ENCODE assay signal across 20 mouse cellular contexts in the genomic region with DNA sequence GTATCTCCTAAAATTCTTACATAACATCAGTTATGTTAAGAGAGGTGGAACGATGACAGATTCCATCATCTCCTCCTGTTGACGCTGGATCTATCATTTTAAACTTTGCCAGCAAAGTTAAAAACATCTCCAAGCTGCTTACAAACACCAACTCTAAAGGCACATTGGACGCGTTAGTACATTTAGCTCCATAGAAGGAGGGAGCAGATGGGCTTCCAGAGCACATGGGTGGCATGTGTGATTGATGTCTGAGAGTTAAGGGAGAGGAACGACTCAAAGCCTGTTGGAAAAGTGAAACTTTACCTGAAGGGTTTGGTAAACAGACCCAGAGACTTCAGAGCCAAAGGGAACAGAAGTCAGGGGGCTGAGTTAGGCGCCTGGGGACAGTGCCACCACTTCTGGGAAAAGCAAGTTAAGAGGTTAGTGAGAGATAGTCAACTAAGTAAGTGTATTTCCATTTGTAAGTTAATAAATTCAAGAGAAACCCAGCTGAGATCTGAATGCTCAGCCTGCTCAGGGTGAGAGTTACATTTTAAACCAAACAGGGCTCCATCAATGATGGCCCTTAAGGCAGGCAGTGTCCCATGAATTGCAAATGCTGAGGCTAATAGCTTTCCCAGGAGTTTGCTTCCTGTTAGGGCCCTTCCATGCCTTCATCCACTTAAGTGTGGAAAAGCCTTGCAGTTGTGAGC.
DNase-seq lines count a peak whose midpoint lies in the region; ATAC-seq and TF ChIP-seq lines count a peak whose summit lies in the region.
"Had no signal": no experiment of that assay in that cellular context is flagged by ENCODE, and none has a peak within 500 bp of the region (broad histone marks: within the 10 kb centered on the region; RNA-seq: fewer than 3 reads in every experiment).

No protein-coding gene starts in this region.

- H3K9me3 ChIP-seq in midbrain, embryonic 15.5 days = no peaks in the 10 kb centered on the region
- H3K9me3 ChIP-seq: embryonic facial prominence, embryonic 13.5 days; heart, embryonic 13.5 days; hindbrain, embryonic 13.5 days; stomach, embryonic 15.5 days had no signal

- no peak overlapping the region for H3K4me2 ChIP-seq in midbrain, embryonic 15.5 days
- H3K4me2 ChIP-seq: embryonic facial prominence, embryonic 13.5 days; heart, embryonic 13.5 days; hindbrain, embryonic 13.5 days; liver, embryonic 11.5 days; stomach, embryonic 15.5 days had no signal

- H3K79me2 ChIP-seq in heart, adult 2 months (replicated peaks; ENCODE audit: control insufficient read depth, insufficient read depth, low read length) = no peaks in the 10 kb centered on the region

- no peak for TF ChIP-seq EP300 in heart, adult 2 months (IDR thresholded peaks at IDR 0.05; ENCODE audit: insufficient read depth, low read depth, low read length)

- H3K27ac ChIP-seq in heart, adult 2 months = no peak overlapping the region
- H3K27ac ChIP-seq in midbrain, embryonic 15.5 days = no peak overlapping the region
- H3K27ac ChIP-seq: embryonic facial prominence, embryonic 13.5 days; gastrocnemius, adult 2 months; heart, embryonic 13.5 days; hindbrain, embryonic 13.5 days; stomach, embryonic 15.5 days had no signal

- H3K4me1 ChIP-seq in heart, adult 2 months (ENCODE audit: control insufficient read depth, insufficient read depth, low read length) = no peaks in the 10 kb centered on the region
- no peaks in the 10 kb centered on the region for H3K4me1 ChIP-seq in midbrain, embryonic 15.5 days
- H3K4me1 ChIP-seq: heart, embryonic 13.5 days; stomach, embryonic 15.5 days had no signal

- no peaks in the 10 kb centered on the region for H3K27me3 ChIP-seq in heart, adult 2 months (ENCODE audit: control insufficient read depth, insufficient read depth, low read length)
- H3K27me3 ChIP-seq in midbrain, embryonic 15.5 days (replicated peaks) = no peaks in the 10 kb centered on the region
- H3K27me3 ChIP-seq: embryonic facial prominence, embryonic 13.5 days; heart, embryonic 13.5 days; stomach, embryonic 15.5 days had no signal

- no peak for ATAC-seq in midbrain, embryonic 15.5 days (replicated peaks)
- ATAC-seq: forebrain, embryonic 16.5 days had no signal

- no peak for TF ChIP-seq CTCF in heart, adult 2 months (IDR thresholded peaks at IDR 0.05)

- intact Hi-C loops in heart, adult 2 months (cut with DNase I) = no loop called here

- no peak overlapping the region for H3K4me3 ChIP-seq in heart, adult 2 months
- H3K4me3 ChIP-seq in midbrain, embryonic 15.5 days = no peak overlapping the region
- H3K4me3 ChIP-seq: embryonic facial prominence, embryonic 13.5 days; gastrocnemius, adult 2 months; heart, embryonic 13.5 days; hindbrain, embryonic 13.5 days; stomach, embryonic 15.5 days had no signal

- peak; percentile 40 for DNase-seq in heart, adult 11 months
- no peak for DNase-seq in heart, adult 2 months
- DNase-seq in kidney, adult 18-20 months = peak; percentile 68
- peak; percentile 13 for DNase-seq in kidney, postnatal 10 days
- peak; percentile 16 to 51 for DNase-seq in layer of hippocampus, postnatal 14 days (ENCODE audit: low spot score in 2 of 2)
- no peak for DNase-seq in cerebellum, adult 11-12 months
- no peak for DNase-seq in adrenal gland, postnatal 14 days
- DNase-seq: cerebellum, postnatal 10 days; gastrocnemius, adult 2 months; lung, adult 18-20 months; right cerebral cortex, postnatal 25 days; thymus, adult 2 months had no signal

- H3K36me3 ChIP-seq in heart, adult 2 months (ENCODE audit: control insufficient read depth, insufficient read depth, low read length) = no peaks in the 10 kb centered on the region
- H3K36me3 ChIP-seq in midbrain, embryonic 15.5 days (replicated peaks) = no peaks in the 10 kb centered on the region
- H3K36me3 ChIP-seq: embryonic facial prominence, embryonic 13.5 days; G1E; heart, embryonic 13.5 days; hindbrain, embryonic 13.5 days; stomach, embryonic 15.5 days had no signal

- no peak for TF ChIP-seq POLR2A in heart, adult 2 months (IDR thresholded peaks at IDR 0.05; ENCODE audit: insufficient read depth, low read depth, low read length)

- H3K9ac ChIP-seq in heart, adult 2 months (ENCODE audit: low read depth, low read length) = no peak overlapping the region
- H3K9ac ChIP-seq in midbrain, embryonic 15.5 days = no peak overlapping the region
- H3K9ac ChIP-seq: embryonic facial prominence, embryonic 13.5 days; heart, embryonic 13.5 days; hindbrain, embryonic 13.5 days; stomach, embryonic 15.5 days had no signal

- WGBS in heart, adult 2 months = 74% methylated on average over 6 of the region's 6 CpGs
- 83% methylated on average over 6 of the region's 6 CpGs for WGBS in midbrain, embryonic 15.5 days

Comparison
In these comparisons a context has a peak if more than half of its experiments do, and no peak if none do; other contexts are left out.
1. DNase-seq: peak in heart, adult 11 months (single experiment), kidney, adult 18-20 months (single experiment), kidney, postnatal 10 days (single experiment) and layer of hippocampus, postnatal 14 days (2 of 2); none in heart, adult 2 months (0 of 2), cerebellum, adult 11-12 months (single experiment) and adrenal gland, postnatal 14 days (single experiment).